Mouse (Mus musculus): ENCODE data around the gene Fbxw11.

GRCm38 (mm10) chr11:32632671-32633070, 9.9 kb upstream of the Fbxw11 start:
- TF ChIP-seq POLR2A (IDR thresholded peaks at IDR 0.05; ENCODE audit: borderline replicate concordance, low read depth, low read length) (no peak), CTCF (IDR thresholded peaks at IDR 0.05; ENCODE audit: low read depth, low read length) (no peak)
